Mouse (Mus musculus) liver, embryonic 14.5 days (tissue): ENCODE measurements around the gene E430018J23Rik.

Experiments used
- CTCF ChIP-seq: IDR thresholded peaks from 2 replicates; pipeline ENCODE4 v1.5.1; 2016; ENCODE audit warnings: antibody characterized with exemption, low read depth, control low read depth
- EP300 ChIP-seq: IDR thresholded peaks from 2 replicates; pipeline ENCODE4 v1.6.1; 2016; ENCODE audit warnings: antibody characterized with exemption, low read depth

DNA sequence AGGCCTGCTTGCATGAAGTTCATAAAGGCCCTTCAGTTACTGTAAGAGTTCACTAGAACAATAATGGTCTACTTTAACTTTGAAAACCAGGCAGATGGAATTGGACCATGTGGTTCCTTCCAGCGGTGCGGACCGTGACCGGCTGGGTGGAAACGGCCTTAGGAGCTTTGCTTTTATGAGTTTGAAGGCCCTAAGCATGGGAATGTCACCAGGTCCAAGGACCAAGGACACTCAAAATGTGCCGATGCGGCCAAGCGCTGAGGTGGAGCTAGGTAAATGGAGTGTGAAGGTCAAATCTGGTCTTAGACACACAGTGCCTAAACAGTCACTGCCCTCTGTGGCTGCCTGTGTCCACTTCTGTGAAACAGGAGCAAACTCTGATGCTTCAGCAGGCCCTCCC is 52.1 kb downstream of the E430018J23Rik start:
- TF ChIP-seq CTCF (no peak), EP300 (no peak)
